Mouse (Mus musculus): ENCODE measurements around the gene Olfr1402. TPM values are rescaled to one million over a fixed set of nuclear protein-coding genes. Genes with fewer than 3 reads are reported as not detected.

The Olfr1402 gene
- polyA plus RNA-seq (2012; rRNA removed), result not detected in 2 replicates

- WGBS, result 75% methylated on average over 1 of the region's 1 CpGs
- Histone ChIP-seq H3K4me1 (ENCODE audit: control insufficient read depth, insufficient read depth, low read length) (no peaks in the 10 kb centered on the region), H3K4me3 (replicated peaks; ENCODE audit: insufficient read depth, low read depth, low read length) (no peak within 1 kb of the TSS), H3K27ac (ENCODE audit: insufficient read depth, low read length) (no peak within 1 kb of the TSS), H3K27me3 (ENCODE audit: control insufficient read depth, insufficient read depth, low read length) (no peaks in the 10 kb centered on the region)
- no peak for DNase-seq
- no peak for TF ChIP-seq POLR2A (IDR thresholded peaks at IDR 0.05; ENCODE audit: borderline replicate concordance, insufficient read depth, low read length)
These were observed at the start of gene Olfr1402 for GRCm38 (mm10) chr3:97421920-97422319. Gene Olfr1402 (minus strand): TSS chr3:97422020.

- DNase-seq, result no peak
- WGBS, result 83% methylated on average over 4 of the region's 4 CpGs
- H3K4me3 ChIP-seq (replicated peaks; ENCODE audit: insufficient read depth, low read depth, low read length), result no peak overlapping the region
- TF ChIP-seq POLR2A (IDR thresholded peaks at IDR 0.05; ENCODE audit: borderline replicate concordance, insufficient read depth, low read length), result no peak
- TF ChIP-seq CTCF (IDR thresholded peaks at IDR 0.05; ENCODE audit: borderline replicate concordance, insufficient read depth, low read depth, low read length), result no peak
- H3K27ac ChIP-seq (ENCODE audit: insufficient read depth, low read length), result no peak overlapping the region
- H3K4me1 ChIP-seq (ENCODE audit: control insufficient read depth, insufficient read depth, low read length), result no peaks in the 10 kb centered on the region
- no peaks in the 10 kb centered on the region for H3K27me3 ChIP-seq (ENCODE audit: control insufficient read depth, insufficient read depth, low read length)
These were observed 33.5 kb upstream of the Olfr1402 start for GRCm38 (mm10) chr3:97455286-97455685.

DNA sequence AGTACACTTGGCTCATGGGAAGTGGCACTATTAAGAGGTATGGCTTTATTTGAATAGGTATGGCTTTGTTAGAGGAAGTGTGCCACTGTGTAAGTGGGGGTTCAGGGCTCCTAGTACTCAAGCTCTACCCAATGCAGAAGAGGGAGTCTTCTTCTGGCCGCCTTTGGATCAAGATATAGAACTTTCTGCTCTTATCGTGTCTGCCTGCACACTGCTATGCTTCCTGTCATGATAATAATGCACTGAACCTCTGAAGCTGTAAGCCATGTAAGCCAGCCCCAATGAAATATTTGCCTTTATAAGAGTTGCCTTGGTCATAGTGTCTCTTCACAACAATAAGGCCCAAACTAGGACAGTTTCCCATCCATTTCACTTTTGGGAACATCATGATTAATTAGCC is 16.8 kb upstream of the Olfr1402 start:
- WGBS, result 100% methylated on average over 2 of the region's 2 CpGs
- DNase-seq, result no peak
- Histone ChIP-seq H3K4me1 (ENCODE audit: control insufficient read depth, insufficient read depth, low read length) (no peaks in the 10 kb centered on the region), H3K4me3 (replicated peaks; ENCODE audit: insufficient read depth, low read depth, low read length) (no peak overlapping the region), H3K27ac (ENCODE audit: insufficient read depth, low read length) (no peak overlapping the region), H3K27me3 (ENCODE audit: control insufficient read depth, insufficient read depth, low read length) (no peaks in the 10 kb centered on the region)
- no peak for TF ChIP-seq CTCF (IDR thresholded peaks at IDR 0.05; ENCODE audit: borderline replicate concordance, insufficient read depth, low read depth, low read length)
- TF ChIP-seq POLR2A (IDR thresholded peaks at IDR 0.05; ENCODE audit: borderline replicate concordance, insufficient read depth, low read length), result no peak

- DNase-seq, result peak in 1 of 2 experiments; percentile 3
- no peaks in the 10 kb centered on the region for H3K27me3 ChIP-seq (ENCODE audit: control insufficient read depth, insufficient read depth, low read length)
- no peak overlapping the region for H3K27ac ChIP-seq (ENCODE audit: insufficient read depth, low read length)
- 38% methylated on average over 1 of the region's 1 CpGs for WGBS
- no peaks in the 10 kb centered on the region for H3K4me1 ChIP-seq (ENCODE audit: control insufficient read depth, insufficient read depth, low read length)
- no peak for TF ChIP-seq POLR2A (IDR thresholded peaks at IDR 0.05; ENCODE audit: borderline replicate concordance, insufficient read depth, low read length)
- TF ChIP-seq CTCF (IDR thresholded peaks at IDR 0.05; ENCODE audit: borderline replicate concordance, insufficient read depth, low read depth, low read length), result peak; percentile 44; the same call in 1 of the 2 replicates
- H3K4me3 ChIP-seq (replicated peaks; ENCODE audit: insufficient read depth, low read depth, low read length), result no peak overlapping the region
These were observed 27.5 kb downstream of the Olfr1402 start for GRCm38 (mm10) chr3:97394289-97394688.

- 71% methylated on average over 5 of the region's 5 CpGs for WGBS
- Histone ChIP-seq H3K27ac (ENCODE audit: insufficient read depth, low read length) (no peak overlapping the region), H3K27me3 (ENCODE audit: control insufficient read depth, insufficient read depth, low read length) (no peaks in the 10 kb centered on the region), H3K4me3 (replicated peaks; ENCODE audit: insufficient read depth, low read depth, low read length) (no peak overlapping the region), H3K4me1 (ENCODE audit: control insufficient read depth, insufficient read depth, low read length) (no peaks in the 10 kb centered on the region)
- TF ChIP-seq CTCF (IDR thresholded peaks at IDR 0.05; ENCODE audit: borderline replicate concordance, insufficient read depth, low read depth, low read length) (peak; percentile 23; the same call in 1 of the 2 replicates), POLR2A (IDR thresholded peaks at IDR 0.05; ENCODE audit: borderline replicate concordance, insufficient read depth, low read length) (no peak)
- DNase-seq, result no peak
These were observed 28.7 kb downstream of the Olfr1402 start for GRCm38 (mm10) chr3:97393079-97393478.

DNA sequence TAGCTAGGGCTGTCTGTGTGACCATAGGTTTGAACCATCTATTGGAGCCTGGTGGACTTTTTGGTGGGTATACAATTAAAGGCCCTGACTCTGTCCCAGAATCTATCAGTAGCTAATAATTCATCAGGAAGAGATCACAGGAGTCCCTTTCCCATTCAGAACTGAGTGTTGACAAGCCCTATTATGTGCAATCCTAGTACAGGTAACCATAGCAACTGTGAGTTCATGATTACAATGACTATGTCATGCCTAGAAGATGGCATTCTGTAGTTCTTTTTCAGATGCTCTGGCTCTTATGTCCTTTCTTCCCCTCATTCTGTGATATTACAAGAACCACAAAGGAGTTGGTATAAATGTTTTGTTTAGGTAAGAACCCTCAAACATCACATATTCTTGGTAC is 51.4 kb downstream of the Olfr1402 start:
- H3K4me1 ChIP-seq (ENCODE audit: control insufficient read depth, insufficient read depth, low read length), result no peaks in the 10 kb centered on the region
- no peak for DNase-seq
- no peaks in the 10 kb centered on the region for H3K27me3 ChIP-seq (ENCODE audit: control insufficient read depth, insufficient read depth, low read length)
- no peak overlapping the region for H3K27ac ChIP-seq (ENCODE audit: insufficient read depth, low read length)
- TF ChIP-seq CTCF (IDR thresholded peaks at IDR 0.05; ENCODE audit: borderline replicate concordance, insufficient read depth, low read depth, low read length) (no peak), POLR2A (IDR thresholded peaks at IDR 0.05; ENCODE audit: borderline replicate concordance, insufficient read depth, low read length) (no peak)
- no peak overlapping the region for H3K4me3 ChIP-seq (replicated peaks; ENCODE audit: insufficient read depth, low read depth, low read length)

DNA sequence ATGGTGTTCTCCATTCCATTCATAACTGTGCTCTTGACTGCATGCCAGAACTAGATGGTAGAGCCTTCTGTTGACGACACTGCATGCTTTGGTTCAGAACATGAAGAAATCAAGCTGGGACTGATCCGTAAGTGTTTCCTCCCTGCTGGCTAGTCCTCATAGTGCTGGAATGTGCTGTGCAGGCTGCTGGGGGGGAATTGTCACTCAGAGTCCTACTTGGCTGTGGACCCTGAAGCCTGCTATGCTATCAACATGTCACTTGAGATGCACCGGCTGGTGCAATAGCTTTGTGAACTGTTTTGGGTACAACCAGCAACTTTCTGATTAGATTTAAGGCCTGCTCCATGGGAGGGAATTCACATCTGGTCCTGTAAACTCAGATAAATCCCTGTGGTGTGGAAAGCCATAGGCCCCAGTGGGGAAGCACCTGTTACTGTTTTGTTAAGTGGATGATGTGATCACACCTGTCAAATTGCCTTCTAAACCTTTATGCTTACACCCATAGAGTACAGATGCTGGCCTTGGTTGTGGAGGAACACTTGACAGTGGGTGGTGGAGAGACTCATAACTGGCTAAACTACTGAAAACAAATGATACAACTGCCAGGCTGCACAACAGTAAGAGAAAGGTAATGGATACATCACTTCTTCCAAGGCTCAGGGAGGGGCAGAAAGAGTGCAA is 58.3 kb downstream of the Olfr1402 start:
- Histone ChIP-seq H3K27ac (ENCODE audit: insufficient read depth, low read length) (no peak overlapping the region), H3K27me3 (ENCODE audit: control insufficient read depth, insufficient read depth, low read length) (no peaks in the 10 kb centered on the region), H3K4me1 (ENCODE audit: control insufficient read depth, insufficient read depth, low read length) (peaks cover 3% of the 10 kb centered on the region; the same call in 1 of the 2 replicates), H3K4me3 (replicated peaks; ENCODE audit: insufficient read depth, low read depth, low read length) (no peak overlapping the region)
- TF ChIP-seq POLR2A (IDR thresholded peaks at IDR 0.05; ENCODE audit: borderline replicate concordance, insufficient read depth, low read length) (no peak), CTCF (IDR thresholded peaks at IDR 0.05; ENCODE audit: borderline replicate concordance, insufficient read depth, low read depth, low read length) (no peak)
- peak; percentile 16 to 50 for DNase-seq
- WGBS, result 11% methylated on average over 3 of the region's 3 CpGs

DNA sequence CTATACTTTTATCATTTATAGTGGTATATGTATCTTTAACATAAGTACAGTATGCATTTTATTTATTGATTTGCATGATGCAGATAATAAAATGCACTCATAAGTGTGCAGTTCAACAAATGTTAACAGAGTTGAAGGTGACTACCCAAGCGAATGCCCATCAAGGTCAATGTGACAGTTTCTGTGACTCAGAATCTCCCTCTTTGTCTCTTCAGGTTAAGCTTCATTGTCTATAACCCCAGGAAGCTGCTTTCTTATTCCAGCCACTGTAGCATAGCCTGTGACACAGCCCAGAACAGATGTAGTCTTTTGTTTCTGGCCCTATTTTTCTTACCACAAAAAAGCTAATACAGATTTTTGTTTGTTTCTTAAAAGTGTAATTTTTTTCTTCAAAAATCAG is 63.4 kb downstream of the Olfr1402 start:
- Histone ChIP-seq H3K27ac (ENCODE audit: insufficient read depth, low read length) (no peak overlapping the region), H3K27me3 (ENCODE audit: control insufficient read depth, insufficient read depth, low read length) (no peaks in the 10 kb centered on the region), H3K4me3 (replicated peaks; ENCODE audit: insufficient read depth, low read depth, low read length) (no peak overlapping the region), H3K4me1 (ENCODE audit: control insufficient read depth, insufficient read depth, low read length) (peaks cover 3% of the 10 kb centered on the region; the same call in 1 of the 2 replicates)
- TF ChIP-seq CTCF (IDR thresholded peaks at IDR 0.05; ENCODE audit: borderline replicate concordance, insufficient read depth, low read depth, low read length), result no peak
- TF ChIP-seq POLR2A (IDR thresholded peaks at IDR 0.05; ENCODE audit: borderline replicate concordance, insufficient read depth, low read length), result no peak
- 45% methylated on average over 1 of the region's 1 CpGs for WGBS
- DNase-seq, result no peak

Other genes with a start within 250 kb of the Olfr1402 start
- gene Bcl9, start 124.1 kb downstream of the Olfr1402 start, polyA plus RNA-seq (2012; rRNA removed), result 22.7 and 22.9 TPM in 2 replicates
- 7.6 and 9.1 TPM in 2 replicates for gene Chd1l, start 188.2 kb upstream of the Olfr1402 start, polyA plus RNA-seq (2012; rRNA removed)
- 2.3 and 2.8 TPM in 2 replicates for gene Fmo5, start 206.8 kb upstream of the Olfr1402 start, polyA plus RNA-seq (2012; rRNA removed)
- 26.6 and 26.8 TPM in 2 replicates for gene Prkab2, start 236.2 kb upstream of the Olfr1402 start, polyA plus RNA-seq (2012; rRNA removed)